Mouse (Mus musculus) CD4-positive, CD25-positive, alpha-beta regulatory T cell, adult 9 weeks (primary cell): ENCODE measurements around the gene Ankfy1. TPM values are rescaled to one million over a fixed set of nuclear protein-coding genes. Genes with fewer than 3 reads are reported as not detected.

Source experiments
- polyA plus RNA-seq: library from polyadenylated mRNA; unstranded; fragments of 100-300 nt; shearing (Covaris generic); gene quantifications from one replicate; pipeline ENCODE4 v1.2.1, GENCODE M21; 2017

Gene Ankfy1
- 71.9 TPM for polyA plus RNA-seq

GRCm38 (mm10) chr11:72689551-72690510 is at the start of gene Ankfy1:
Gene Ankfy1, plus strand, starts transcription at chr11:72690006.

DNA sequence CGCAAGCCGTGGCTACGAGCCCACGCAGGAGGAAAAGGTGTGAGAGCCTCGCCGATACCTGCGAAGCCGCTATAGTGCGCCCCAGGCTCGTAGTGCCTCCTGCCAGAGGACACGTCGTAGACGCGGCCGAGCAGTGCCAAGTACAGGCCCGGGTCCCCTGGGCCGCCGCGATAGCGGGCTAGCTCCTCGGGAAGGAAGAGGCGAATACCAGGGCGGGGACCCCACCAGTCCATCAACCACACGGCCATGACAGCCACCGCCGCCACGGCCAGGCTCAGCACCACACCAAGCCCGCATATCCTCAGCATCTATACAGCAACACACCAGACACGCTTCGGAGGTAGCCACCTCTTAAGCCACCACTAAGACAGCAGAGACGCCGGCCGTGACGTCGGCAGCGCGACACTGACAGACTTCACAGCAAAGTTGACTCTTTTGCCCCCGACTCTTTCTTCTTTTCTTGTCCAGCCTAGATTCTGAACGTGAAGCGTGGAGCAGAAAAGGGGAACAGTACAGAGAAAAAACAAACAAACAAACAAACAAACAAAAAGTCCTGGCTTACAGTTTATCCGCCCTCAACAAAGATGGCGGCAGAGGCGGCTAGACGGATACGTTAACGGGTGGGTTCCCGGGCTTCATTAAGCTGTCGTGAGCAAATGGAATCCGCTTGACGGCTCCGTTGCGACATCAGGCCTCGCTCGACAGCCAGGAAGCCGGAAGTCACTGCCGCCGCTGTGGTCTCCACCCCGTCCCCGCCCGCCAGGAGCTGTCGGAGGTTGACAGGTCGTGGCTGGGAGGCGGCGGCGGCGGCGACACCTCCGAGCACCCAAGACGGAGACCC is 105.9 kb downstream of the Ankfy1 start, which contains the start of the genes Cyb5d2 and Zzef1:
Gene Cyb5d2 (minus strand): TSS at position 688 of the 841 bp plus-strand sequence.
Gene Zzef1 (plus strand): TSS at position 772 of the 841 bp plus-strand sequence.

Other genes starting within 250 kb of the Ankfy1 start
- gene Mybbp1a, start 248.7 kb upstream of the Ankfy1 start, polyA plus RNA-seq: 128 TPM
- gene Spns2, start 200.1 kb upstream of the Ankfy1 start, polyA plus RNA-seq: not detected
- gene Spns3, start 139.5 kb upstream of the Ankfy1 start, polyA plus RNA-seq: 0.69 TPM
- 54.5 TPM for gene Ube2g1, start 82.7 kb upstream of the Ankfy1 start, polyA plus RNA-seq
- 10.7 TPM for gene Cyb5d2, start 106.1 kb downstream of the Ankfy1 start, polyA plus RNA-seq
- gene Zzef1, start 106.2 kb downstream of the Ankfy1 start, polyA plus RNA-seq: 13.6 TPM